Mouse (Mus musculus): ENCODE results near the gene Thsd7a.

- TF ChIP-seq CTCF (IDR thresholded peaks at IDR 0.05; ENCODE audit: borderline replicate concordance, insufficient read depth, low read length) (no peak), POLR2A (IDR thresholded peaks at IDR 0.05; ENCODE audit: low read depth, low read length) (no peak)
Observed at GRCm38 (mm10) chr6:12470935-12471334, 278.3 kb downstream of the Thsd7a start.
